Mouse (Mus musculus) MEL (cell line): ENCODE data around the gene Cntrl. TPM values are rescaled to one million over a fixed set of nuclear protein-coding genes. Genes with fewer than 3 reads are reported as not detected.

Experiments
- CHD1 ChIP-seq: IDR thresholded peaks from 2 replicates; pipeline ENCODE4 v1.6.1; 2012; ENCODE audit warnings: low read depth, mild to moderate bottlenecking, inconsistent platforms, low read length, improper control_type of control experiment
- CHD2 ChIP-seq: IDR thresholded peaks from 2 replicates; pipeline ENCODE4 v1.6.1; 2011; ENCODE audit warnings: low read length, improper control_type of control experiment
- E2F4 ChIP-seq: IDR thresholded peaks from 2 replicates; pipeline ENCODE4 v1.6.1; 2011; ENCODE audit warnings: low read depth, low read length, improper control_type of control experiment, borderline replicate concordance
- EP300 ChIP-seq, 2 experiments: IDR thresholded peaks; 2 replicates each; pipeline ENCODE4 v1.6.1; 2011; ENCODE audit warnings: improper control_type of control experiment in 2 of 2, low read length in 2 of 2, low read depth in 1 of 2, mild to moderate bottlenecking in 1 of 2
- GABPA ChIP-seq: IDR thresholded peaks from 2 replicates; pipeline ENCODE4 v1.6.1; 2012; ENCODE audit warnings: low read depth, mild to moderate bottlenecking, inconsistent platforms, low read length, improper control_type of control experiment, moderate library complexity
- KAT2A ChIP-seq: conservative IDR thresholded peaks from 2 replicates; pipeline ENCODE4 v1.6.1; 2012; ENCODE audit warnings: low read depth, low read length, improper control_type of control experiment, inconsistent platforms
- MAZ ChIP-seq: IDR thresholded peaks from 2 replicates; pipeline ENCODE4 v1.6.1; 2012; ENCODE audit warnings: low read depth, mild to moderate bottlenecking, inconsistent platforms, low read length, improper control_type of control experiment
- MEF2A ChIP-seq: IDR thresholded peaks from 2 replicates; pipeline ENCODE4 v1.6.1; 2014; ENCODE audit warnings: low read depth, mild to moderate bottlenecking, inconsistent platforms, low read length, improper control_type of control experiment; ENCODE audit not compliant: poor library complexity, insufficient replicate concordance, severe bottlenecking; ENCODE audit errors: extremely low read depth
- MXI1 ChIP-seq: IDR thresholded peaks from 2 replicates; pipeline ENCODE4 v1.6.1; 2011; ENCODE audit warnings: mild to moderate bottlenecking, low read depth, low read length, improper control_type of control experiment
- MYB ChIP-seq: IDR thresholded peaks from 2 replicates; pipeline ENCODE4 v1.6.1; 2011; ENCODE audit warnings: mild to moderate bottlenecking, low read depth, low read length, improper control_type of control experiment
- NELFE ChIP-seq: IDR thresholded peaks from 2 replicates; pipeline ENCODE4 v1.6.1; 2011; ENCODE audit warnings: low read depth, low read length, improper control_type of control experiment
- NRF1 ChIP-seq: IDR thresholded peaks from 2 replicates; pipeline ENCODE4 v1.6.1; 2014; ENCODE audit warnings: low read depth, mild to moderate bottlenecking, inconsistent platforms, low read length, improper control_type of control experiment, moderate library complexity; ENCODE audit not compliant: poor library complexity, insufficient read depth, severe bottlenecking
- POLR2A ChIP-seq, 2 experiments: IDR thresholded peaks; 2 replicates each; pipeline ENCODE4 v1.6.1; 2011 to 2012; ENCODE audit warnings: low read length in 2 of 2, mild to moderate bottlenecking in 2 of 2, control low read depth in 1 of 2, improper control_type of control experiment in 1 of 2, low read depth in 1 of 2, moderate library complexity in 1 of 2; ENCODE audit not compliant: control insufficient read depth in 1 of 2, insufficient read depth in 1 of 2, poor library complexity in 1 of 2
- POLR2AphosphoS2 ChIP-seq: IDR thresholded peaks from 2 replicates; pipeline ENCODE4 v1.6.1; 2011; ENCODE audit warnings: low read length, improper control_type of control experiment
- POLR2AphosphoS5 ChIP-seq: IDR thresholded peaks from 2 replicates; pipeline ENCODE4 v1.6.1; 2012; ENCODE audit warnings: low read depth, borderline replicate concordance, mild to moderate bottlenecking, inconsistent platforms, low read length, moderate library complexity, mixed read lengths
- RAD21 ChIP-seq: IDR thresholded peaks from 2 replicates; pipeline ENCODE4 v1.6.1; 2011; ENCODE audit warnings: mild to moderate bottlenecking, low read depth, low read length, improper control_type of control experiment
- RCOR1 ChIP-seq: IDR thresholded peaks from 2 replicates; pipeline ENCODE4 v1.6.1; 2012; ENCODE audit warnings: low read depth, mild to moderate bottlenecking, inconsistent platforms, low read length, improper control_type of control experiment
- SMC3 ChIP-seq: IDR thresholded peaks from 2 replicates; pipeline ENCODE4 v1.6.1; 2011; ENCODE audit warnings: low read depth, low read length, improper control_type of control experiment
- TAL1 ChIP-seq: IDR thresholded peaks from 2 replicates; pipeline ENCODE4 v1.6.1; 2012; ENCODE audit warnings: mild to moderate bottlenecking, inconsistent platforms, low read length, moderate library complexity, mixed read lengths
- TBP ChIP-seq: IDR thresholded peaks from 2 replicates; pipeline ENCODE4 v1.8.0; 2011; ENCODE audit warnings: low read depth, low read length, improper control_type of control experiment
- UBTF ChIP-seq: IDR thresholded peaks from 2 replicates; pipeline ENCODE4 v1.6.1; 2012; ENCODE audit warnings: low read depth, mild to moderate bottlenecking, inconsistent platforms, low read length, improper control_type of control experiment, moderate library complexity, borderline replicate concordance; ENCODE audit not compliant: insufficient read depth
- USF1 ChIP-seq: IDR thresholded peaks from 2 replicates; pipeline ENCODE4 v1.6.1; 2014; ENCODE audit warnings: low read depth, mild to moderate bottlenecking, inconsistent platforms, low read length, improper control_type of control experiment, moderate library complexity
- USF2 ChIP-seq, 2 experiments: IDR thresholded peaks; 2 replicates each; pipeline ENCODE4 v1.6.1; 2011 to 2012; ENCODE audit warnings: improper control_type of control experiment in 2 of 2, low read length in 2 of 2, borderline replicate concordance in 1 of 2, inconsistent platforms in 1 of 2, low read depth in 1 of 2, mild to moderate bottlenecking in 1 of 2; ENCODE audit not compliant: insufficient read depth in 1 of 2
- ZMIZ1 ChIP-seq: IDR thresholded peaks from 2 replicates; pipeline ENCODE4 v1.6.1; 2012; ENCODE audit warnings: low read depth, mild to moderate bottlenecking, inconsistent platforms, low read length, improper control_type of control experiment, moderate library complexity
- ZNF384 ChIP-seq: IDR thresholded peaks from 2 replicates; pipeline ENCODE4 v1.6.1; 2012; ENCODE audit warnings: low read depth, mild to moderate bottlenecking, inconsistent platforms, low read length, improper control_type of control experiment
- polyA plus RNA-seq, 2 experiments: library from polyadenylated mRNA; stranded (reverse) in 1 of 2; unstranded in 1 of 2; fragments of >175 nt in 1 of 2; fragments of >200 nt in 1 of 2; gene quantifications; 2 replicates each; pipeline versions ENCODE4 v1.2.1 to v1.2.4; 2012; ENCODE audit warnings: low replicate concordance in 2 of 2, low read depth in 1 of 2; ENCODE audit not compliant: insufficient read length in 2 of 2, insufficient read depth in 1 of 2, missing spikeins in 1 of 2
- total RNA-seq: library from RNA; depleted of rRNA; stranded (reverse); fragments of 300-350 nt; gene quantifications from 2 replicates; pipeline ENCODE4 v1.2.3, GENCODE M21; 2012

The Cntrl gene
- total and polyA plus RNA-seq, 3 experiments = 17.0 to 24.0 TPM; not detected in 1

DNA sequence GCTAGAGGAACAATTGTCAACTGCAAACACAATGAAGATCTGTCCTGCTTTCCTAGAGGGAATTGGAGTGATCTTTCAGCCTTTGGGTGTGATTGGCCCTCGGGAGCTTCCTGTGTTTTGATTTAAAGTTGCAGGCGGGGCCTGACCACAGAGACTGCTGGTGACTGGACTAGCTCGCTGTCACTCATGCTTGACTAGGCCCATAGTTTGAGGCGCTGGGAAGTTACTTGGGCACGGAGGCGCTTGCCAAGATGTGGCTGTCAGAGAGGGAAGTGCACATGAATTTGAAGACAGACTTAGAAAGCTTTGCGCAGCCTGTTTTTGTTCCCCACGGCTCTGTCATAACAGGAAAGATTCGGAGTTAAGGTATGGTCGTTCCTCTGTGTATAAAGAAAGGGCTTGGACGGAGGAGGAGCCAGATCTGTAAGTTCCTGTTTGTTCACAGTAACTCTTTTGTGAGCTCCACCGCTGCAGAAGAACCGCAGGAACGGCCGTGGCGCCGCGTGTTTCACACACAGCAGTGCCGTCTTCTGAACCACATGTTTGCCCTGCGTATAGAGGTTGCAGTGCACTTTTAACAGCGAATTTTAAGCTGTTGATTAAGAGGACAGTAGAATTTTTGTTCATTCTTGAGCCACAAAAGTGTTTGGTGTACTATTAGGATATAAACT is 22.8 kb downstream of the Cntrl start (continued):
- TF ChIP-seq RCOR1 (peak; percentile 75), MYB (no peak), TAL1 (no peak), CHD2 (peak; percentile 44; the same call in 1 of the 2 replicates), NELFE (peak; percentile 62; the same call in 1 of the 2 replicates), ZMIZ1 (0 out of 2 replicates have a peak, but pooled peaks have one; percentile 38), TBP (peak; percentile 79), NRF1 (no peak), POLR2AphosphoS5 (peak; percentile 48; the same call in 1 of the 2 replicates), USF1 (peak; percentile 61), USF2 (IDR thresholded peaks at IDR 0.05; ENCODE audit: borderline replicate concordance in 1 of 2, insufficient read depth in 1 of 2, low read depth in 1 of 2, low read length in 2 of 2) (no peak), GABPA (no peak), CHD1 (no peak), RAD21 (no peak), E2F4 (0 out of 2 replicates have a peak, but pooled peaks have one; percentile 43), POLR2A (IDR thresholded peaks at IDR 0.05; ENCODE audit: control insufficient read depth in 1 of 2, insufficient read depth in 1 of 2, low read depth in 1 of 2, low read length in 2 of 2, poor library complexity in 1 of 2) (peak in 1 of 2 experiments; percentile 82; a peak in 2 of 4 replicates), EP300 (IDR thresholded peaks at IDR 0.05; ENCODE audit: low read depth in 1 of 2, low read length in 2 of 2) (0 out of 4 replicates have a peak, but pooled peaks have one; percentile 26 to 27), MAZ (0 out of 2 replicates have a peak, but pooled peaks have one; percentile 3), UBTF (no peak), ZNF384 (no peak), MEF2A (no peak), MXI1 (peak; percentile 91), SMC3 (no peak), KAT2A (no peak; the same call in 1 of the 2 replicates), POLR2AphosphoS2 (peak; percentile 49; the same call in 1 of the 2 replicates)
